Comparison of ENCODE assay signal across 7 mouse cellular contexts in the genomic region with DNA sequence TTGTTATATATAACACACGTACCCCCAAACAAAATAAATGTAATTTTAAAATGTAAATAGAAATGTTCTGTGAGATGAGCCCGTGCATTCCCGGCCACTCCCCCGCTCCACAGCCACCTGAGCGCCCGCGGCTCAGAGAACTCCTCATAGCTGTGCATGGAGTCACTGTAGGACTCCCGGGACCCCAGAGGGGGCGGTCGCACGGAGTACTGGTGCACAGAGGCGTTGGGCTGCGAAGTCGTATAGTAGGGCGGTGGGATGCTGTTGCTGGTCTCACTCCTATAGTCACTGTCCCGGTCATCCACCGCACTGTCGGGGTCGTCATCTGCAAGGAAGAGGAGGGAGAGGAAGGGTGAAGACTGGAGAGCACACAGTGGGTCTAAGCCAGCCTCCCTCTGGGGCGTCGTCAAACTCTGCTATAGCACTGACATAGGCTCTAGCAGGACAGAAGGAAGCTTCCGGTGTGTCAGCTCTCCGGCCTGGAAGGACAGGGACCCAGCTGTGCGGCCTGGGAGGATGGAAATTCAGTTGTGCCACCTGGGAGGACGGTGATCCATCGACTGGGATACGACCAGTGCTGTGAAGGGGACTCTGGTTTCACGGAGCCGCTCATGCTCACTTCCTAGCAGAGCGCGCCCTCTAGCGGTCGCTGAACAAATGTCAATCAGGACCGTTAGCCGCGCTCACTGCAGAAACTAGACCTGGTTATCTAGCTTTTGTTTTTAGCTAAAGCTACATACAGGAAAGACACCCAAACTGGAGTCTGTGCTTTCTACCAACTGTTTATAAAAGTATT. TPM values are rescaled to one million over a fixed set of nuclear protein-coding genes. Genes with fewer than 3 reads are reported as not detected.
A peak's percentile ranks its signal among the peaks of the same experiment; 100 is the strongest.
DNase-seq lines count a peak whose midpoint lies in the region; ATAC-seq and TF ChIP-seq lines count a peak whose summit lies in the region.

No protein-coding gene starts in this region.

- H3K9me3 ChIP-seq in intestine, postnatal 0 days (ENCODE audit: control insufficient read depth): no peaks in the 10 kb centered on the region
- no peaks in the 10 kb centered on the region for H3K9me3 ChIP-seq in limb, embryonic 10.5 days (replicated peaks)
- no peaks in the 10 kb centered on the region for H3K9me3 ChIP-seq in midbrain, embryonic 13.5 days

- H3K4me3 ChIP-seq in intestine, postnatal 0 days (ENCODE audit: low read depth, low read length): no peak overlapping the region
- H3K4me3 ChIP-seq in limb, embryonic 10.5 days: no peak overlapping the region; the same call in 1 of the 2 replicates
- no peak overlapping the region for H3K4me3 ChIP-seq in midbrain, embryonic 13.5 days (replicated peaks)

- DNase-seq in adrenal gland, adult 2 months: peak; percentile 87
- DNase-seq in embryo, embryonic 10.5 days (ENCODE audit: low spot score): peak; percentile 93
- peak; percentile 55 for DNase-seq in gastrocnemius, postnatal 25 days
- peak; percentile 94 for DNase-seq in limb, embryonic 10.5 days (ENCODE audit: low spot score)
- peak; percentile 69 for DNase-seq in skeletal muscle tissue, adult 2 months (ENCODE audit: low read depth, low spot score)

- WGBS in intestine, postnatal 0 days: 11% methylated on average over 36 of the region's 36 CpGs
- WGBS in limb, embryonic 10.5 days: 8% methylated on average over 36 of the region's 36 CpGs
- WGBS in midbrain, embryonic 13.5 days: 10% methylated on average over 36 of the region's 36 CpGs

- TF ChIP-seq CTCF in intestine, postnatal 0 days (IDR thresholded peaks at IDR 0.05; ENCODE audit: low read depth): peak; percentile 96

- no peak overlapping the region; the same call in 1 of the 2 replicates for H3K27ac ChIP-seq in intestine, postnatal 0 days (ENCODE audit: low read depth, low read length)
- H3K27ac ChIP-seq in limb, embryonic 10.5 days: no peak overlapping the region
- H3K27ac ChIP-seq in midbrain, embryonic 13.5 days: no peak overlapping the region

- no peaks in the 10 kb centered on the region for H3K4me1 ChIP-seq in intestine, postnatal 0 days (replicated peaks; ENCODE audit: control insufficient read depth, insufficient read depth, low read length)
- H3K4me1 ChIP-seq in limb, embryonic 10.5 days: peaks cover 14% of the 10 kb centered on the region
- H3K4me1 ChIP-seq in midbrain, embryonic 13.5 days (replicated peaks): peaks cover 7% of the 10 kb centered on the region

- H3K27me3 ChIP-seq in intestine, postnatal 0 days (replicated peaks; ENCODE audit: control insufficient read depth, insufficient read depth, low read length): peaks cover 28% of the 10 kb centered on the region
- peaks cover 98% of the 10 kb centered on the region for H3K27me3 ChIP-seq in limb, embryonic 10.5 days (ENCODE audit: low read depth, poor library complexity, severe bottlenecking)
- peaks cover 77% of the 10 kb centered on the region for H3K27me3 ChIP-seq in midbrain, embryonic 13.5 days

- peak; percentile 17; the same call in 1 of the 2 replicates for ATAC-seq in intestine, postnatal 0 days
- peak; percentile 73 for ATAC-seq in midbrain, embryonic 13.5 days

- H3K4me2 ChIP-seq in intestine, postnatal 0 days (replicated peaks; ENCODE audit: low read depth): 0 out of 2 replicates have a peak overlapping the region, but pooled peaks have one; percentile 24
- no peak overlapping the region for H3K4me2 ChIP-seq in midbrain, embryonic 13.5 days (replicated peaks)

- no peaks in the 10 kb centered on the region for H3K36me3 ChIP-seq in intestine, postnatal 0 days (ENCODE audit: control insufficient read depth, insufficient read depth)
- H3K36me3 ChIP-seq in limb, embryonic 10.5 days: no peaks in the 10 kb centered on the region
- H3K36me3 ChIP-seq in midbrain, embryonic 13.5 days: peaks cover 53% of the 10 kb centered on the region

- H3K9ac ChIP-seq in intestine, postnatal 0 days (ENCODE audit: low read depth, low read length): no peak overlapping the region
- no peak overlapping the region for H3K9ac ChIP-seq in midbrain, embryonic 13.5 days (replicated peaks)

RNA-seq across cellular contexts. Expression of a gene that starts 11.0 kb away (rescaled TPM):
- 10 to 100 TPM in 1 of 2 experiments, 1 to 10 TPM in 1; 6.0 to 10.5 TPM for total RNA-seq in adrenal gland, adult 2 months (2021)
- 4.4 and 6.3 TPM in 2 replicates for polyA plus RNA-seq in adrenal gland, adult 2 months (2012; rRNA removed)
- total RNA-seq in gastrocnemius, postnatal 25 days (2021): under 1 TPM in 1 of 2 experiments, not detected in 1; 0.29 TPM
- polyA plus RNA-seq in intestine, postnatal 0 days (2015; fragmentation: Nextera tagmentation; extraction: Ambion mirVana): 0.60 and 0.72 TPM in 2 replicates
- polyA plus RNA-seq in limb, embryonic 10.5 days (2016; fragmentation: Nextera tagmentation; extraction: Ambion mirVana): 0.40 and 0.51 TPM in 2 replicates
- polyA plus RNA-seq in midbrain, embryonic 13.5 days (2015; fragmentation: Nextera tagmentation; extraction: Ambion mirVana): 17.1 and 18.5 TPM in 2 replicates

RNA-seq across cellular contexts. Expression of a gene that starts 15.6 kb away (rescaled TPM):
- total RNA-seq in adrenal gland, adult 2 months (2021): 10 to 100 TPM in 1 of 2 experiments, 1 to 10 TPM in 1; 9.4 to 19.0 TPM
- 32.3 and 44.2 TPM in 2 replicates for polyA plus RNA-seq in adrenal gland, adult 2 months (2012; rRNA removed)
- 1 to 10 TPM; 1.9 to 3.0 TPM for total RNA-seq in gastrocnemius, postnatal 25 days (2021)
- polyA plus RNA-seq in intestine, postnatal 0 days (2015; fragmentation: Nextera tagmentation; extraction: Ambion mirVana): 5.7 and 6.8 TPM in 2 replicates
- polyA plus RNA-seq in limb, embryonic 10.5 days (2016; fragmentation: Nextera tagmentation; extraction: Ambion mirVana): 3.7 and 4.6 TPM in 2 replicates
- polyA plus RNA-seq in midbrain, embryonic 13.5 days (2015; fragmentation: Nextera tagmentation; extraction: Ambion mirVana): 2.5 and 2.7 TPM in 2 replicates

RNA-seq across cellular contexts. Expression of a gene that starts 28.5 kb away (rescaled TPM):
- total RNA-seq in adrenal gland, adult 2 months (2021): 1 to 10 TPM; 7.1 to 7.5 TPM
- polyA plus RNA-seq in adrenal gland, adult 2 months (2012; rRNA removed): 39.2 and 39.3 TPM in 2 replicates
- total RNA-seq in gastrocnemius, postnatal 25 days (2021): 1 to 10 TPM in 1 of 2 experiments, under 1 TPM in 1; 0.49 to 2.7 TPM
- polyA plus RNA-seq in intestine, postnatal 0 days (2015; fragmentation: Nextera tagmentation; extraction: Ambion mirVana): 2.5 and 3.0 TPM in 2 replicates
- polyA plus RNA-seq in limb, embryonic 10.5 days (2016; fragmentation: Nextera tagmentation; extraction: Ambion mirVana): 0.53 and 0.76 TPM in 2 replicates
- polyA plus RNA-seq in midbrain, embryonic 13.5 days (2015; fragmentation: Nextera tagmentation; extraction: Ambion mirVana): 0.70 and 0.79 TPM in 2 replicates

RNA-seq across cellular contexts. Expression of a gene that starts 41.1 kb away (rescaled TPM):
- total RNA-seq in adrenal gland, adult 2 months (2021): 1 to 10 TPM; 4.4 to 5.7 TPM
- 14.4 and 17.5 TPM in 2 replicates for polyA plus RNA-seq in adrenal gland, adult 2 months (2012; rRNA removed)
- total RNA-seq in gastrocnemius, postnatal 25 days (2021): 1 to 10 TPM; 1.5 to 3.8 TPM
- 30.5 and 33.5 TPM in 2 replicates for polyA plus RNA-seq in intestine, postnatal 0 days (2015; fragmentation: Nextera tagmentation; extraction: Ambion mirVana)
- 0.67 and 1.2 TPM in 2 replicates for polyA plus RNA-seq in limb, embryonic 10.5 days (2016; fragmentation: Nextera tagmentation; extraction: Ambion mirVana)
- polyA plus RNA-seq in midbrain, embryonic 13.5 days (2015; fragmentation: Nextera tagmentation; extraction: Ambion mirVana): 0.28 and 0.31 TPM in 2 replicates

RNA-seq across cellular contexts. Expression of a gene that starts 49.7 kb away (rescaled TPM):
- 10 to 100 TPM; 53.3 to 60.8 TPM for total RNA-seq in adrenal gland, adult 2 months (2021)
- polyA plus RNA-seq in adrenal gland, adult 2 months (2012; rRNA removed): 201 and 217 TPM in 2 replicates
- total RNA-seq in gastrocnemius, postnatal 25 days (2021): 10 to 100 TPM; 35.3 to 36.0 TPM
- polyA plus RNA-seq in intestine, postnatal 0 days (2015; fragmentation: Nextera tagmentation; extraction: Ambion mirVana): 43.3 and 44.5 TPM in 2 replicates
- polyA plus RNA-seq in limb, embryonic 10.5 days (2016; fragmentation: Nextera tagmentation; extraction: Ambion mirVana): 49.0 and 53.6 TPM in 2 replicates
- polyA plus RNA-seq in midbrain, embryonic 13.5 days (2015; fragmentation: Nextera tagmentation; extraction: Ambion mirVana): 51.1 and 51.3 TPM in 2 replicates

Comparison
In these comparisons a context has a peak if more than half of its experiments do, and no peak if none do; other contexts are left out.
1. RNA of a gene that starts 28.5 kb away (polyA plus RNA-seq): 39.2 to 39.3 TPM in adrenal gland, adult 2 months; 2.5 to 3.0 TPM in intestine, postnatal 0 days, 0.70 to 0.79 TPM in midbrain, embryonic 13.5 days and 0.53 to 0.76 TPM in limb, embryonic 10.5 days; every median in the first group is over 10 times any median in the second.
2. Peak in every context shown above with its lines, with median percentiles within 50 percentile points of each other: DNase-seq.